Mouse (Mus musculus): ENCODE results near the gene Dtnb.
"Not testable (repeated sequence)": the region's sequence is repeated elsewhere in the genome, so short reads cannot be mapped to it uniquely, and the experiment has no call there.

Gene Dtnb

DNA sequence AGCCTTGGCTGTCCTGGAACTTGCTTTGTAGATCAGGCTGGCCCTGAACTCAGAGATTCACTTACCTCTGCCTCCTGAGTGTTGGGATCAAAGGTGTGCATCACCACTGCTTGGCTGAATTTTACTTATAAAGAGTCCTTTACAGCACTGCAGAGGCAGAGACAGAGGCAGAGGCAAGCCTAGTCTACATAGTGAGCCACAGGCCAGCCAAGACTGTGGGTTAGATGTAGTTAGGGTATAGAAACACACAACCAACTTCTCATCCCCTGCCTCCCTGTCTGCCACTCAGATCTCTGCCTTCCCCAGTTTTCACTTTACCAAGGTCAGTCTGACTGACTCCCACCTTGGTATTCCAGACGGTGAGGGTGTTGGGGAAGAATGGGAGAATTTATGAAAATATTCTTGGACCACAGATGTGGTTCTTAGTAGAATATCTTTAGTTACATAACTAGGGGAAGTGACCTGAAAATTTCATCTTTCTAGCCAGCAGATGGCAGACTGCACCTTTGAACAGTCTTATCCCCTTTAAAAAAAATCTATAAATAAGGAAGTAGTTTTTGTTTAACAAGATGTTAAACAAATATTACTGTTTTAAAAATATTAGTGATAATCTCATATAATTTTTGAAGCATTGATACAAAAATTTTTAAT, 88.9 kb downstream of the Dtnb start:
- DNase-seq (ENCODE audit: low spot score in 2 of 2) = peak; percentile 8 to 13

DNA sequence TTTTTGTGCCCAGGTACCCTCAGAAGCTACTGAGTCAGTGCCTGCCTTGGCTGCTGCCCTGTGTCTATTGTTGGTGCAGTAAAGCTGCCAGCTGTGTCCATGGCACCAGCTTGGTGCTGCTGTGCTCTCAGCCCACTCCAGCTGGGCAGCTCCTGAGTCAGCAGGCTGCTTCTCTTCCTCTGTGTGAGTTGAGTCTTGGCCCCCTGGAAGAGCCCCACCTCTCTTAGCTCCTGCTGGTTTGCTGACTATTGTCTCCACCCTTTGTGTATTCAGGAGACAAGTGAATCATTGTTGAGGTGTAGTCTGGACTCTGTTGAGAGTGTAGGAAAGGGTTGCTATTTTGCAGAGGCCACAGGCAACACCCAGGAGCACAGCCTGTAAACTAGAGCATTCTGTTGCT, 90.5 kb downstream of the Dtnb start:
- peak; percentile 8 to 19 for DNase-seq (ENCODE audit: low spot score in 2 of 2)

DNA sequence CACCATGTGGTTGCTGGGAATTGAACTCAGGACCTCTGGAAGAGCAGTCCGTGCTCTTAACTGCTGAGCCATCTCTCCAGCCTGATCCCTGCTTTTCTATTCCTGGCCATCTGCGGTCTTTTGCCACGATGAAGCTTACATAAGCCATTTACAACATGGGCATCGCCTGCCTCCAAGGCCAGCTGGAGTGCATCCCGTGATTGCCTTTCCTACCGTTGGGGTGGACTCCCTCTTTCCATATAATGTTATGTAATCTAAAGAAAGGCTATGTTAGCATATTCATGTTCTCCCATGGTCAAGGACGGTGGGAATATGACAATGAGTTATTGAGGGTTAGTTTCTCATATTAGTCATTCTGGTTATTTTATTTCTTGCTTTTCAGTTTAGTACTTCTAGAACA, 91.2 kb downstream of the Dtnb start:
- no peak for DNase-seq (ENCODE audit: low spot score in 2 of 2)

DNA sequence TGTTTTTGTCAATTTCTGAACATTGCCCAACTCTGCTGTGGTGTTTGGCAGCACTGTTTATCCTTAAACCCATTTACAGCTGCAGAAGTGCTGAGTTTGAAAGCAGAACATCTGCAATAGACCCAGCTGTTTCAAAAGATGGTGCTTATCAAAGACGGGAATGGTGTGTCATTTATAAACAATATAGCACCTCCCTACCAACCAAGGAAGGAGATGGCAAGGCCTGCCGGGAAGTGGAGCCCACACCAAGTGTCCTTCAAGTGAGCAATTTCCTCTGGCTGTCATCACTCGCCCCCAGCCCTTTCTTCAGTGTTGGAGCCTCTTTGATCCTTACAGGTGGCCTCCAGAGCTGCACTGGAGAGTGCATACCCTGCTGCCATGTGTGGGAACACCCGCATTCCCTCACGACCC, 97.8 kb downstream of the Dtnb start:
- no peak for DNase-seq (ENCODE audit: low spot score in 2 of 2)

DNA sequence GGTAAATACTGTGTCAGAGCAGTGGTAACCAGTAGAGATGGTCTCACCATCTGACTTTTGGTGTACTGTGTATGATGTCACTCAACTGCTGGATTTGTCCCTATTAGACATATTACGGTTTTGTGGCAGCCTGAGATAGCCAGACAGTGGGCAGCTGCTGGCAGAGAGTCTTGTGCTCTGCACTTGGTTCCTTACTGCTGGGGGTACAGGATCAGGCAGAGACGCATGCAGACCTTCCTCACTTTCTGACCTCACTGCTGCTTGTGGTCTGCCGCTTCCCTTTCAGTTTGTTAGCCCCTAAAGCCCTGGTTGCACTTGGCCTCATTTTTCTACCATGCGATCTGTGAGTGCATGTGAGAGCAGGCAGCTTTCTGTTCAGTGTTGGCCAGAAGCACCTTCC, 98.9 kb downstream of the Dtnb start:
- DNase-seq (ENCODE audit: low spot score in 2 of 2) = no peak

DNA sequence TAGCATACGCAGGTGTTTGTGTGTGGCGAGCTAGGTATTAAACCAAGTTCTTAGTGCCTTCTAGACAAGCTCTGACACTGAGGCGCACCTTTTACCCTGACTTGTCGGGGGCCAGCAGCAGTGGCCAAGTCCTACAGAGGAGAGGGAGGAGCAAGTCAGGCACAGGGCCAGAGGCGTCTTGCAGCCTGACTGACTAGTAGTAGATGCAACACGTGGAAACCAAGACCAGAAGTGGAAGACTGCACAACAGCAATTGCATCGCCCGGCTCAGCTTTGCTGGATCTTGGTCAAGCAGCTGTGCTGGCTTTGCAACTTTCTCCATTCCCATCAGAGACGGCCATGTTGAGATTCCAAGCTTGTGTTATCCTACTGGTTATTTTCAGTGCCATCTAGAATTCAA, 100.6 kb downstream of the Dtnb start:
- no peak for DNase-seq (ENCODE audit: low spot score in 2 of 2)

DNA sequence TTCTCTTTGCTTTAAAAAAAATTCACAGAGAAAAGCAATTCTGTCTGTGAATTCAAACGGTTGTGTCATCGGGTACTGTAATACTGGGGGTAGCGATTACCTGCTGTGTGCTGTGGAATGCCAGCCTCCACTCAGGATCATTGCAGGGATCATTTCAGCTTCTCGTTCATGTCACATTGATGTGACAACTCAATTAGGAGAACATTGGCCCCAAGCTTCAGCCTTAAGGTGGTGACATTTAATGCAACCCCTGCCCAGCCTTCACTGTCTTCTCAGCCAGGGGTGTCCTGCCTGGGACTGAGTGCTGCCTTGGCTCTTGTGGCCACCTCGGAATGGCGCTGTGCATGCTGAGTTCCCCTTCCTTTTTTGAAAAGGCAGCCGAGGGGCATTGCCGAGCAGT, 101.7 kb downstream of the Dtnb start:
- no peak for DNase-seq (ENCODE audit: low spot score in 2 of 2)

DNA sequence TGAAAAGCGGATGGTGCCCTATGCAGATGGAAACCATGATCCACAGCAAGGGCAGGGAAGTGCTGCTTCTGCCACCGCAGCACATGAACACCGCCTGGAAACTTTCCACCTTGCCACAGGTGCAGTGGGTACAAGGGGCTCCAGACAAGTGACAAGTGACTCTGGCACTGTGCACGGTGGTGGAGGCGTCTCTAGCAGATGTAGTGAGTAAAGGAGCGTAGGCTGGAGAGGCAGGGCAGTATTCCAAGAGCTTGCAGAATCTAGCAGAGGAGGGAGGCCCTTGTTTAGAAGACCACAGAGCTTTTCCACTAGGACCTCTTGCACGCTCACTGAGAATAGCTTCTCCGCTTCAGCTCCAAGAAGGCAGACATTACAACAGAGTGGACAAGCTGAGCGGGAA, 102.7 kb downstream of the Dtnb start:
- DNase-seq (ENCODE audit: low spot score in 2 of 2) = no peak

DNA sequence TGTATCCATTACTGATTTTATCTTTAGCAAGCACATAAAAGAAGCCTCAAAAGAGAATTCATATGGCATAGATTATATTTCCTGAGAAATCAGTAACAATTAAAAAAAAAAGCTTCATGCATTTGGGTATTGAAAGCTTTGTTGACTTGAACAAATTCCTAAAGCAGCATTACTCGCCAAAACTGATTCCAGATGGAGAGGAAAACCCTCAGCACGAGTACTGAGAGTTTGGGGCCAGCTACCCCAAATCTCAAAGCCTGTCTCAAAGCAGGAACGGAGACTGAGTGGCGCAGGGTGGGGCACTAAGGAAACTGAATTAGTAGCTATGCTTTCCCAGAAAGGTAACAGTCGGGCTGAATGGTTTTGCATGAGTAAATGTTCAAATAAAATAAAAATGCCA, 108.5 kb downstream of the Dtnb start:
- DNase-seq (ENCODE audit: low spot score in 2 of 2) = no peak

DNA sequence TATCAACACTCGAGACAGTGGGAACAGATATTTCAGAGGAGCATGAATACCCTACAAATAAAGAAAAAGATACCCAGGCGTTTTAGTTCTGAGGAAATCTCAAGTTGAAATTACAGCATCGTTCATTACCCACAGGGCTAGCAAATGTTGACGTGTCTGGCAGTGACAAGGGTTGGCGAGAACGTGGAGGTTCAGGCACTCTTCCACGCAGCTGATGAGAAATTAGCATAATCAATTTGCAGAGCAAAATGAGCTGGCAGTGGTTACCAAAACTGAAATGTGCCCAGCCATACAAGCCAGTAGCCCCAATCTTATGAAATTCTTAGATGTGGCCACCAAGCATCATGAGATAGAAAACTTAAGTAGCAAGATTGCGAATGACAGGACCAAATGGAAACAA, 110.9 kb downstream of the Dtnb start:
- DNase-seq (ENCODE audit: low spot score in 2 of 2) = no peak

DNA sequence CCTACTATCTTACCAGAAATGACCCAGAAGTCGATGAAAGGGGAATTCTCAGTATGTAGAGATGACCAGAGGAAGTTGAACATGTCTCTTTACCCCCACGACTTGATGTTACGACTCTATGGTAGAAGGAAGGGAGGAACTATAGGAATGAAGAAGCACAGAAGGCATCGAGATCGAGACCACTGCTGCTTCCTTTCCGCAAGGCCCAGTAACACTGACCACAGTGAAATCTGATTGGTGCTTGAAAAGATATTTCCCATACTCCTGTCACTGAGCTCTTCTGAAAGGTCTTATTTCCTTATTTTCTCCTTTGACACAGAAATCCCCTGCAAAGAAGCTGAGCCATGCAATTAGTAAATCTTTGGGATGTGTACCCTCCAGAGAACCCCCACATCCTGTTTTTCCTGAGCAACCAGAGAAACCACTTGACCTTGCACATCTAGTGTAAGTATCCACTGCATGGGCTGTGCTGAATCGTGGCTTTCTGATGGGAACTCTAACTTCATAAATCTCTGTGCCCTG, 114.3 kb downstream of the Dtnb start:
- peak in 1 of 2 experiments; percentile 29 for DNase-seq (ENCODE audit: low spot score in 2 of 2)

DNA sequence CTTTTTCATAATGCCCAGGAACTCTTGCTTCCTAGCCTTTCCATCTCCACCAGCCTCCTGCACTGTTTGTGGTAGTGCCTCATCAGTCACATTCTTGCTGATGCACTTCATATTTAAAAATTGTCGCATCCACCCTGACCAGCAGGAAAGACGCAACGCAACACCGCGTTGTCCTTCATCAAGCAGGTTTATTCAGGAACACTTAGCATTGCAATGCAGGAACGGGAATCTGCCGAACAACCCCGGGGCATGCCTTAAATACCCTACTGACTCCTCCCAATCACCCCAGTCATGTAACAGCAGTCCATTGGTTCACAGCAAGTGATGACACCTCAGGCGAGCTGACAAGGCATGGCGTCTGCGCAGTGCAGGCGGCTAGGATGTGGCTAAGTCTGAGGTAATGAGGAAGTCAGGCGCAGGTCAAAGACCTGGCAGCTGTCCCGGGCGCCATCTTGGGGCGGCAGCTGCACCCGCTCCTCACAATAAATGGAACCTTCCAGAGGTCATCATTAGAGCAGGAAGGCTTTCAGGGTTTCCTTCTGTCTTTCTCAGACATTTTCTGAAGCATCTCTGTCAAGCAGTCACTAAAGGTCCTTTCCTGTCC, 118.8 kb downstream of the Dtnb start:
- not testable (repeated sequence) for DNase-seq (ENCODE audit: low spot score in 2 of 2)

DNA sequence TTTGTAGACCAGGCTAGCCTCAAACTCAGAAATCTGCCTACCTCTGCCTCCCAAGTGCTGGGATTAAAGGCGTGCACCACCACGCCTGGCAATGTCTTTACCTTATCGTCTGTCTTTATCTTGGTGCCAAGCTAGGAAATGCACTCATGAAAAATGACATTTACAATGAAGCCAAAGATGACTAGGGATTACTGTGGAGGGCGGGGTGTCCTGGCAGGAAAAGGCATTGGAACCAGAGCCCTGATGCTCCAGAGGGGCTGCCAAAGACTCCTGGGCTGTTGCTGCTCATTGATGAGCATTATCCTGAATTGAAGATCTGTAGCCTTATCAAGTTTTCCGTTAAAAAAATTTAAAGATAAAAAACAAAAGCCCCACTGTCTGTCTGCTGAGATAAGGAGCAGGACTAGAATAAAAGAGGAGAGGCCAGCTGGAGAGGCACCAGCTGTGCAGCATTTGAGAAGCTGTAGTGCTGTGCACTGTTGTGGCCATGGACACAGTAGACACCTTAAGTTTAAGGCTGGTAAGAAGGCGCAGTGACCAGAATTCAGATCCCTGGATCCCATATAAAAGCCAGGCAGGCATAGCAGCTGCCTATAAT, 120.7 kb downstream of the Dtnb start:
- no peak for DNase-seq (ENCODE audit: low spot score in 2 of 2)

DNA sequence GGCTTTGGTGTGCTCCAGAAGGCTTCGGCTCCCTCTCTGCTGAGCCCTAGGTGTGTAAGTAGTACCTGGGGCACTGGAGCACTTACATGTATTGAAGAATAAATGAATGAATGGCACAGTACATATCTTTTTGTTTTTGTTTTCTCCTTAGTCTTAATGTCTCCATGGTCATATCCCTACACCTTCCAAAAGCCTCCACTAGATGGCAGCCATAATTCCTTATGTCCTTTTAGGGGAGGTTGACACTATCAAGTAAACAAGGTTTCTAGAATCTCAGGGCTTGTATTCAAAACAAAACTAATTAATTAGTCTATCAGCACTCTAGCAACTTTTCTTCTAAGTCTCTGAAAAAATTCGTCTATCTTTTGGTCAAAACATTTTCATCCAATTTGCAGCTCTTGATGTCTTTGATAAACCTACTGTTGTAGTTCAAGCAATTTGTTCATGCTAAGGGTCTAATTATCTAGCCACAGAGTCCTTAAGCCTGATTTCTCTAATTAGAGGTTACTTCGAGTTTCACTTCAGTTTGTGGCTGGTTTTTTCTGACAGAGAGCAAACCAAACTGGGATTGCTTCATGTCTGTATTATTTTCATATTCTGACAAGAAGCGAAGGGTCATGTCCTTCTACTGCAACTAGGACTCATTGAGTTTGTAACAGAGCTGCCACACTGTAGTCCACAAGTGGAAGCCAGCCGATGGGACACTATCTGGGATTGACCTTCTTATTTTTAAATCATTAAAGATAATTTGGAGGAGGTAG, 123.7 kb downstream of the Dtnb start:
- peak; percentile 15 to 54 for DNase-seq (ENCODE audit: low spot score in 2 of 2)

DNA sequence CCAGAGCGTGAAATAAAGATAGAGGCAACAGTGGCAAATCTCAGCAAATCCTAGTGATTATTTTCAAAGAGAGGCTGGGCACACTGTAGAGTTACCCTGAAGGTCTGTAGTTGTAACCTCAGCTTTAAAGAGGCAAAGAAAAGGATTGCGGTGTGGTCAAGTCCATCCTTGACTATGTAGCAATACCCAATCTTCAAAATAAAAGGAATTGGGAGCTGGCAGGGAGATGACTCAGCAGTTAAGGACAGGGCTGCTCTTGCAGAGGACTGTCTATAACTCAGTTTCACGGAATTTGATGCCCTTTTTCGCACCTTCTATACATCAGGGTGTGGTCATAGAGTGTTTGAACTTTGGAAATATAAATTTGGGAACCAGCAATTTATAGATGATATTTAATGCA, 128.3 kb downstream of the Dtnb start:
- DNase-seq (ENCODE audit: low spot score in 2 of 2) = no peak

DNA sequence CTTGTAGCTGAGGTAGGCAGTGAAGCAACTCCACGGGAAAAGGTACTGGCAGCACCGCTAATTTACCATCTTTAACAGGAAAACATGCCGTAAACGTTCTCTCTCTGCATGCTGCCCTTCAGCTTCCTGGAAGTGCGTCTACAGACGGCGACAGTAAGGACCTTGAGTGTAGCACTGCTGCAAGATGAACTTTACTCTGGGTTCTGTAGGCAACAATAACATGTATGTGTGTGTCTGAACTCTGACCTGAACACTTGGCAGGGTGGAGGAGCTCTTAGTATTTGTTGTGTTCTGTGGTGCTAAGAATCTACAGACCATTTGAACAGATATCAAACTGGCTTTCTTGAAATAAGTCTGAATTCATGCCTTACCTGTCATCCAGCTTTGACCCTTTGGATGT, 130.7 kb downstream of the Dtnb start:
- DNase-seq (ENCODE audit: low spot score in 2 of 2) = no peak

DNA sequence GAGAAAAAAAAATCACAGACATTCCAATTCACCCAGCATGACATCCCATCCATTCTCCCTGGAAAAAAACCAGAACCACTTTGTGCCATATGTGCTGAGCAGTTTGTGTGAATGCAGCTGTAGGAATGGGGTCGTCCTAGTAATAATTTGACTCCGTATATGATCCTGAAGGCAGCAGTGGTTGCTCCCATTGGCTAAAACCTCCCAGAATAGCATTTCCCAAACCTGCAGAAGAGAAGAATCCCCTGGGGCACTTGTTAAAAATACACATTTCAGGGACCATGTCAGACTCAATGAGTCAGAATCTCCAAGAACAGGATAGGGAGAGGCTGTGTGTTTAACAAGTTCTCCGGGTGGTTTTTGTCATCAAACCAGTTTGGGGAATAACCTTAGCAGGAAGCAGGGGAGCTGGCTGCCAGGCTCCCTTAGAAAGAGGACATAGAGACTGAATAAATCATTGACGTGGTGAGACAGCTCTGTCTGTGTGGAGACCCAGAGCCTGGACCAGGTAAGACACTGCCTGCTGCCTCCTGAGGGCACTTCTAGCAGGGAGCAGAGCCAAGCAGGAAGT, 147.1 kb downstream of the Dtnb start:
- DNase-seq (ENCODE audit: low spot score in 2 of 2) = no peak

DNA sequence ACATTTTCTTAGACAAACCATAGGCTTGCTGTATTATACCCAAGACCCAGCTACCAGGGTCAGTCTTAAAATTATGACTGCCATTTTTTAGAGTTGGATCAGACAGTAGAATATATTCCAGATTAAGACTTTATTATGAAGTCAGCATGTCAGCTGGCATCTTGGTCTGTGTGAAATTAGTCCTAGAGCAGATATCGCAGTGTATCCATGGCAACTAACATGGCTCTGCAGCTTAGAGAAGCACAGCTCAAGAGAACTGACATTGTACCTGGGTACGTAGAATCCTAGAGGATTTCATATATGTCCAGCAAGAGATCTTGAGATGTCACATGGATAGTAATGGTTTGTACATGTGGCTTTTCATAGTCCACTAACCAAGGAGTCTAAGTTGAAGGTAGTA, 148.3 kb downstream of the Dtnb start:
- no peak for DNase-seq (ENCODE audit: low spot score in 2 of 2)

DNA sequence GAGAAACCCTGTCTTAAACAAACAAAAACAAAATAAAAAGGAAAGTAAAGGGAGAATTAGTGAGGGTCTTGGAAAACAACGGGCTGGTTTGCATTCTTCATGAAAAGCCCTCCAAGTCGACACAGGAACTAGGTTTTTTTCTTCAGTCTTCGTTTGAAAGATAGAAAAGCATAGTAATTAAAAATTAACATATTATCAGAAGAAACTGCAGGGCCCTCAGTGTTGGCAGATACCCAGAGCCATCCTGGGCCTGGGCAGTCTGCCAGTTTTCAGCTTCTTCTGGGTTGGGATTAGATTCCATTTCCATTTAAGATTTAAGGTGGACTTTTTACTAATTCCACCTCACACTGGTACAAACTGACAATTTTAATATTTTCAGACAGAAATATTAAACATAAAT, 151.6 kb downstream of the Dtnb start:
- DNase-seq (ENCODE audit: low spot score in 2 of 2) = no peak

DNA sequence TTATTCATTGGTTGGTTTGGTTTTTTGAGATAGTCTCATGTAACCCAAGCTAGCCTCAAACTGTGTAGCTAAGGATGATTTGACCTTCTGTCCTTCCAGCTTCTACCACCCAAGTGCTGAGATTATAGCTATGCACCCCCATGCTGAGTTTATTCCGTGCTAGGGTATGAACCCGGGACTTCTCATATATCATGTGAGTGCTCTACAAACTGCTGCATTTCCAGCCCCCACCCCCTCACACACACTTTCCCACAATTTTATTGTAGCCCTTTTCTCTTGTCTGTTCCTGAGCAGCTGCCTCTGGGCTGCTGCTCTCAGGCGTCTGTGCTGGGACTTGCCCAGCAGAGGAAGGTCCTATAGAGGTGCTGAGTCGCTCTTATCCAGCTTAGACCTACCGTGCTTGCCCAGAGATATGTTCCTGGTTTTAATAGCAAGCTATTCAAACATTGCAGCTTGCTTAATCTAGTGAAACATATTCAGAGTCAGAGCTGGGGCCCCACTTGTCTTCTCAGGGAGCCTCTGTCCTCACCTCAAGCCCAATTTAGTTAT, 152.7 kb downstream of the Dtnb start:
- no peak for DNase-seq (ENCODE audit: low spot score in 2 of 2)

DNA sequence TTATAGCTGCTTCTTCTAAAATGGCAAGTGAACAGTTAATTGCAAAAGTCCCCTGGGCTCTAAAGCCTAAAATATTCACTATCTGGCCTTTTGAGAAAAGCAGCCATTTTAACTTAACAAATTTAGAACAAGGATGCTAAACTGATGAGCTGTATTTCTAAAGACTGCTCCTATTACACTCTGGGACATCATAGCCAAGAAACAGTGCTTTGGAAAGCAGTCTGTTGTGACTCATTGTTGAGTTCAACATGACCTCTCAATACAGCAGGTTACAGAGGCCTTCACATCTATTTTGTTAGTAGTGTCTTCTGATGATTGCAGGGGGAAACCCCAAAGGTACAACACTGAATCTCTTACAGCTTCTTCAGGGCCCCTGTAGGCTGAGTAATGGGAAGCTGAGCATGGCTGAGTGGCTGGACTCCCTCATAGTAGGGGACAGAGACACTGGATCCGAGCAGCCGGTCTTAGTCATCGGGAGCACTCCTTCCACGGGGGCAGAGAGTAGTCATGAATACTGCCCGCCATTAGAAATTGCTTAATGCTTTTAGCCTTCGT, 157.4 kb downstream of the Dtnb start:
- DNase-seq (ENCODE audit: low spot score in 2 of 2) = no peak

Data from heart, adult 9 months (tissue).